Mouse (Mus musculus) embryonic facial prominence, embryonic 15.5 days (tissue): ENCODE data around the gene Adipor2. TPM values are rescaled to one million over a fixed set of nuclear protein-coding genes. Genes with fewer than 3 reads are reported as not detected.

Experiments
- ATAC-seq: fragments of 200-750 bp; cut with Nextera tagmentation; 2 replicates; pipeline ENCODE4 v1.8.0; 2017; ENCODE audit warnings: low read depth, moderate TSS enrichment; ENCODE audit not compliant: insufficient number of reproducible peaks, low FRiP score, low TSS enrichment
- H3K27ac ChIP-seq: fragments of 300-500 bp; sonication (generic); replicated peaks from 2 replicates; pipeline ENCODE4 v1.5.1; 2015; ENCODE audit warnings: mild to moderate bottlenecking, inconsistent platforms
- H3K27me3 ChIP-seq: fragments of 300-500 bp; sonication (generic); 2 replicates; pipeline ENCODE4 v1.6.1; 2015; ENCODE audit warnings: inconsistent platforms
- H3K36me3 ChIP-seq: fragments of 300-500 bp; sonication (generic); 2 replicates; pipeline ENCODE4 v1.6.1; 2015; ENCODE audit warnings: mild to moderate bottlenecking, inconsistent platforms
- H3K4me1 ChIP-seq: fragments of 300-500 bp; sonication (generic); 2 replicates; pipeline ENCODE4 v1.6.1; 2015; ENCODE audit warnings: inconsistent platforms
- H3K4me2 ChIP-seq: fragments of 300-500 bp; sonication (generic); replicated peaks from 2 replicates; pipeline ENCODE4 v1.6.1; 2015; ENCODE audit warnings: mild to moderate bottlenecking, inconsistent platforms
- H3K4me3 ChIP-seq: fragments of 300-500 bp; sonication (generic); replicated peaks from 2 replicates; pipeline ENCODE4 v1.5.1; 2015; ENCODE audit warnings: mild to moderate bottlenecking, inconsistent platforms
- H3K9ac ChIP-seq: fragments of 300-500 bp; sonication (generic); 2 replicates; pipeline ENCODE4 v1.6.1; 2015; ENCODE audit warnings: inconsistent platforms
- H3K9me3 ChIP-seq: fragments of 300-500 bp; sonication (generic); replicated peaks from 2 replicates; pipeline ENCODE4 v1.6.1; 2016; ENCODE audit warnings: inconsistent platforms
- WGBS: fragments of 180-500 bp; shearing (Covaris S2); methylation state at CpG from one replicate; pipeline ENCODE4 v1.1.7; 2015; 5-methylcytosine and 5-hydroxymethylcytosine counted together
- polyA plus RNA-seq: library from polyadenylated mRNA; unstranded; fragments of >200 nt; fragmentation: Nextera tagmentation; extraction: Ambion mirVana; gene quantifications from 2 replicates; pipeline ENCODE4 v1.2.1, GENCODE M21; 2015

Gene Adipor2
- polyA plus RNA-seq, 1 experiment from 2014 or later, result 42.9 TPM

GRCm38 (mm10) chr6:119387801-119388649 lies 29.5 kb downstream of the Adipor2 start:
- no peaks in the 10 kb centered on the region for H3K9me3 ChIP-seq
- peak overlapping the region; percentile 82 for H3K4me3 ChIP-seq
- peak; percentile 81 for ATAC-seq
- no peaks in the 10 kb centered on the region for H3K27me3 ChIP-seq
- H3K27ac ChIP-seq, result peak overlapping the region; percentile 84
- peak overlapping the region; percentile 65 for H3K4me2 ChIP-seq
- H3K9ac ChIP-seq, result peak overlapping the region; percentile 73
- H3K36me3 ChIP-seq, result no peaks in the 10 kb centered on the region
- under 1% methylated on average over 41 of the region's 76 CpGs for WGBS
- H3K4me1 ChIP-seq, result peaks cover 14% of the 10 kb centered on the region

- Histone ChIP-seq H3K4me1 (peaks cover 14% of the 10 kb centered on the region), H3K36me3 (no peaks in the 10 kb centered on the region), H3K4me3 (0 out of 2 replicates have a peak overlapping the region, but pooled peaks have one; percentile 82), H3K4me2 (peak overlapping the region; percentile 65; the same call in 1 of the 2 replicates), H3K27me3 (no peaks in the 10 kb centered on the region), H3K9me3 (no peaks in the 10 kb centered on the region), H3K27ac (no peak overlapping the region), H3K9ac (no peak overlapping the region)
- 81% methylated on average over 1 of the region's 1 CpGs for WGBS
- ATAC-seq, result no peak
These were observed 30.7 kb downstream of the Adipor2 start for GRCm38 (mm10) chr6:119386821-119387220.

GRCm38 (mm10) chr6:119386421-119386820 lies 31.1 kb downstream of the Adipor2 start:
- Histone ChIP-seq H3K36me3 (no peaks in the 10 kb centered on the region), H3K9ac (no peak overlapping the region), H3K4me2 (no peak overlapping the region), H3K9me3 (no peaks in the 10 kb centered on the region), H3K27me3 (no peaks in the 10 kb centered on the region), H3K27ac (no peak overlapping the region), H3K4me3 (no peak overlapping the region), H3K4me1 (peaks cover 14% of the 10 kb centered on the region)
- WGBS, result 76% methylated on average over 4 of the region's 4 CpGs
- ATAC-seq, result no peak

GRCm38 (mm10) chr6:119385668-119386067 lies 31.8 kb downstream of the Adipor2 start:
- ATAC-seq, result no peak
- H3K27me3 ChIP-seq, result no peaks in the 10 kb centered on the region

GRCm38 (mm10) chr6:119378631-119379030 lies 38.9 kb downstream of the Adipor2 start:
- no peaks in the 10 kb centered on the region for H3K27me3 ChIP-seq
- H3K9me3 ChIP-seq, result no peaks in the 10 kb centered on the region
- no peak overlapping the region for H3K4me3 ChIP-seq
- H3K4me1 ChIP-seq, result no peaks in the 10 kb centered on the region
- H3K36me3 ChIP-seq, result no peaks in the 10 kb centered on the region
- H3K4me2 ChIP-seq, result no peak overlapping the region
- WGBS, result 85% methylated on average over 1 of the region's 1 CpGs
- H3K27ac ChIP-seq, result no peak overlapping the region
- no peak for ATAC-seq
- H3K9ac ChIP-seq, result no peak overlapping the region

More at GRCm38 (mm10) chr6:119385668-119386067, 31.8 kb downstream of the Adipor2 start:
- no peaks in the 10 kb centered on the region for H3K9me3 ChIP-seq
- no peak overlapping the region for H3K4me3 ChIP-seq
- peaks cover 14% of the 10 kb centered on the region for H3K4me1 ChIP-seq
- H3K9ac ChIP-seq, result no peak overlapping the region
- 100% methylated on average over 1 of the region's 1 CpGs for WGBS
- no peak overlapping the region for H3K4me2 ChIP-seq
- H3K27ac ChIP-seq, result no peak overlapping the region
- H3K36me3 ChIP-seq, result no peaks in the 10 kb centered on the region

GRCm38 (mm10) chr6:119377613-119378012 lies 39.9 kb downstream of the Adipor2 start:
- no peak overlapping the region for H3K27ac ChIP-seq
- H3K4me1 ChIP-seq, result no peaks in the 10 kb centered on the region
- 66% methylated on average over 2 of the region's 2 CpGs for WGBS
- H3K36me3 ChIP-seq, result no peaks in the 10 kb centered on the region
- H3K4me3 ChIP-seq, result no peak overlapping the region
- no peak overlapping the region for H3K9ac ChIP-seq
- H3K9me3 ChIP-seq, result no peaks in the 10 kb centered on the region
- ATAC-seq, result no peak
- no peaks in the 10 kb centered on the region for H3K27me3 ChIP-seq
- H3K4me2 ChIP-seq, result no peak overlapping the region

GRCm38 (mm10) chr6:119375035-119375434 lies 42.5 kb downstream of the Adipor2 start:
- ATAC-seq, result no peak
- H3K36me3 ChIP-seq, result no peaks in the 10 kb centered on the region
- H3K4me3 ChIP-seq, result no peak overlapping the region
- 78% methylated on average over 5 of the region's 5 CpGs for WGBS
- no peak overlapping the region for H3K27ac ChIP-seq
- H3K27me3 ChIP-seq, result no peaks in the 10 kb centered on the region
- no peaks in the 10 kb centered on the region for H3K9me3 ChIP-seq
- no peak overlapping the region for H3K4me2 ChIP-seq
- H3K4me1 ChIP-seq, result no peaks in the 10 kb centered on the region
- H3K9ac ChIP-seq, result no peak overlapping the region

GRCm38 (mm10) chr6:119373000-119373705 lies 44.4 kb downstream of the Adipor2 start:
- Histone ChIP-seq H3K4me2 (no peak overlapping the region), H3K9me3 (no peaks in the 10 kb centered on the region), H3K36me3 (no peaks in the 10 kb centered on the region), H3K9ac (no peak overlapping the region), H3K27me3 (no peaks in the 10 kb centered on the region), H3K4me3 (no peak overlapping the region), H3K4me1 (no peaks in the 10 kb centered on the region), H3K27ac (no peak overlapping the region)
- no peak for ATAC-seq

- ATAC-seq, result no peak
- WGBS, result 81% methylated on average over 5 of the region's 5 CpGs
- no peaks in the 10 kb centered on the region for H3K27me3 ChIP-seq
- no peaks in the 10 kb centered on the region for H3K4me1 ChIP-seq
- no peak overlapping the region for H3K4me2 ChIP-seq
- no peak overlapping the region for H3K27ac ChIP-seq
- no peak overlapping the region for H3K4me3 ChIP-seq
- no peak overlapping the region for H3K9ac ChIP-seq
- H3K36me3 ChIP-seq, result peaks cover 4% of the 10 kb centered on the region; the same call in 1 of the 2 replicates
- H3K9me3 ChIP-seq, result no peaks in the 10 kb centered on the region
These were observed 45.3 kb downstream of the Adipor2 start for GRCm38 (mm10) chr6:119372237-119372636.

GRCm38 (mm10) chr6:119371624-119372023 lies 45.9 kb downstream of the Adipor2 start:
- no peaks in the 10 kb centered on the region for H3K4me1 ChIP-seq
- no peak overlapping the region for H3K27ac ChIP-seq
- H3K9me3 ChIP-seq, result no peaks in the 10 kb centered on the region
- peaks cover 6% of the 10 kb centered on the region; the same call in 1 of the 2 replicates for H3K36me3 ChIP-seq
- H3K9ac ChIP-seq, result no peak overlapping the region
- ATAC-seq, result no peak
- H3K4me3 ChIP-seq, result no peak overlapping the region
- H3K4me2 ChIP-seq, result no peak overlapping the region
- no peaks in the 10 kb centered on the region for H3K27me3 ChIP-seq

GRCm38 (mm10) chr6:119367382-119367781 lies 50.1 kb downstream of the Adipor2 start:
- Histone ChIP-seq H3K4me2 (no peak overlapping the region), H3K9ac (no peak overlapping the region), H3K4me3 (no peak overlapping the region), H3K9me3 (no peaks in the 10 kb centered on the region), H3K36me3 (peaks cover 31% of the 10 kb centered on the region), H3K4me1 (no peaks in the 10 kb centered on the region), H3K27ac (no peak overlapping the region), H3K27me3 (no peaks in the 10 kb centered on the region)
- ATAC-seq, result no peak
- WGBS, result 83% methylated on average over 2 of the region's 2 CpGs
